Mouse (Mus musculus): ENCODE measurements around the gene Prss54.

GRCm38 (mm10) chr8:95512257-95512656 is 63.9 kb downstream of the Prss54 start:
- TF ChIP-seq CTCF (IDR thresholded peaks at IDR 0.05; ENCODE audit: borderline replicate concordance, insufficient read depth, low read length) (no peak), POLR2A (IDR thresholded peaks at IDR 0.05; ENCODE audit: low read depth, low read length) (no peak)
